Mouse (Mus musculus): Measurements from ENCODE around the gene M1ap. TPM values are rescaled to one million over a fixed set of nuclear protein-coding genes. Genes with fewer than 3 reads are reported as not detected.

Gene M1ap
- total and polyA plus RNA-seq, 3 experiments, result 2.4 to 6.4 (median 3.9) TPM

DNA sequence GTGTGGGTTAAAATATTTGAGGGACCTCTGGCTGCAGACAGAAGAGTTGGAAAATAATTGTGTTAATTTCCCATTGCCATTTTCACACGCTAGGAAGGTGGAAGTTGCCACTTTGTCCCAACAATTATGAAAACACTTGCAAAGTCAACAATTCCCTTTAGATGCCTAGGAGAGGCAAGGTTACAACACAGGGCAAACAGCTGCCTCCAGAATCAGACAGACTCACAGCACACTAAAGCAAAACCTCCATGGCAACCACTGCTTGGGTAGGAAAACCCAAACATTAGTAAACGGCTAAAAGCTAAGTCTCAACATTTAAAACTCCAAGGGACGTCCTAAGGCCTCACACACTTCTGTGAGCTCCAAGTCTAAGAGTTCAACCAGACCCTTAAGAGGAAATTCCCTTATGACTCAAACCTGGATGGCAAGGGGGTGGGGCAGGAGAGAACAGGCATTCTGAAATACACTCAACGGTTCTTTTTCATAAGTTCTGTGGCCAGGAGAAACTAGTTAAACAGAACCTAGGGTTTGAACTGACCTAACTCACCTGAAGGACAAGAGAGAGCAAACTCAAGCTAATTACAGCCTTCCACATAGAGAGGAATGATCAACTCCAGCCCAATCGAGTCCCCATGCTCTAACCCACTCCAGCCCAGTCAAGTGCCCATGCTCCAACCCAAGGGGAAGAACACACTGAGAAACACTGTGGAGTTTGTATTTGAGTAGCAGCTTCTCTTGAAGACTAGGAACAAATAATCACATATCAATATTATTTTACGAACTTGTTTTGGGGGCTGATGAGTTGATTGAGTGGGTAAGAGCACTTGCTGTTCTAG is 22.8 kb downstream of the M1ap start (continued):
- peak; percentile 74 for TF ChIP-seq SIN3A (IDR thresholded peaks at IDR 0.05; ENCODE audit: low read length)
- peak; percentile 31 for TF ChIP-seq SMC3 (IDR thresholded peaks at IDR 0.05; ENCODE audit: low read depth, low read length)
- TF ChIP-seq POLR2AphosphoS2 (IDR thresholded peaks at IDR 0.05; ENCODE audit: low read depth, low read length), result no peak
- TF ChIP-seq ELF1 (IDR thresholded peaks at IDR 0.05; ENCODE audit: low read depth, low read length), result no peak
- TF ChIP-seq POLR2A (IDR thresholded peaks at IDR 0.05; ENCODE audit: low read depth, low read length), result peak; percentile 32; the same call in 1 of the 2 replicates
- 0 out of 2 replicates have a peak, but pooled peaks have one; percentile 26 for TF ChIP-seq UBTF (IDR thresholded peaks at IDR 0.05; ENCODE audit: low read depth, low read length)
- TF ChIP-seq ZKSCAN1 (IDR thresholded peaks at IDR 0.05; ENCODE audit: borderline replicate concordance, low read depth, low read length), result no peak
- no peak for TF ChIP-seq NRF1 (IDR thresholded peaks at IDR 0.05; ENCODE audit: low read depth, low read length)
- TF ChIP-seq USF2 (conservative IDR thresholded peaks at IDR 0.05; ENCODE audit: low read depth, low read length), result no peak
- 0 out of 2 replicates have a peak, but pooled peaks have one; percentile 39 for TF ChIP-seq CHD1 (IDR thresholded peaks at IDR 0.05; ENCODE audit: low read depth, low read length)
- no peak for TF ChIP-seq CTCF (conservative IDR thresholded peaks at IDR 0.05 in 1 of 2, IDR thresholded peaks at IDR 0.05 in 1 of 2; ENCODE audit: low read depth in 2 of 2, low read length in 2 of 2)
- TF ChIP-seq NELFE (IDR thresholded peaks at IDR 0.05; ENCODE audit: low read depth, low read length), result peak; percentile 19; the same call in 1 of the 2 replicates
- TF ChIP-seq TCF12 (IDR thresholded peaks at IDR 0.05; ENCODE audit: low read depth, low read length), result peak; percentile 71
- TF ChIP-seq E2F4 (IDR thresholded peaks at IDR 0.05; ENCODE audit: insufficient replicate concordance, low read depth, low read length), result no peak
- TF ChIP-seq ETS1 (conservative IDR thresholded peaks at IDR 0.05; ENCODE audit: low read depth, low read length), result peak; percentile 53; the same call in 1 of the 2 replicates

DNA sequence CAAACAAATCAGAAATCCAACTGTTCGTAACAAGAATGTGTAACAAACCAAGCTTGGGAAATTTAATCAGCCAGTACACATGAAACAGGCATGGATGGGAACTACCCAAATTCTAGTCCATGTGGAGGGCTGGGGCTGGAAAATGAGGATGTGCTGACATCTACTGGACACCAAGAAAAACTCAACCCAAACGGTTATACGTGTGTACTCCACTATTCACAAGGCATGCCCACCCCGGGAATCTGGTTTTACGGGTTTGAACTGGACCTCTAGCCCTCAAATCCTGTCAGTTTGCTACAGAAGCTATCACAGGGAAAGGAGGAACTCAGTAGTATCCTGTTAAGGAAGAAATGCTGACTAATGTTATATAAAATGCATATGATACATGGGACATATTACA is 24.3 kb downstream of the M1ap start:
- dilution Hi-C loops (cut with MboI; ENCODE audit: extremely low pct_ligation_motif_present, extremely low pct_unique_long_range_greater_than_20kb, low sequenced_read_pairs), result no loop called here

More for the DNA sequence above, 24.3 kb downstream of the M1ap start:
- Histone ChIP-seq H3K79me2 (replicated peaks; ENCODE audit: control insufficient read depth, extremely low read depth, insufficient read depth, poor library complexity, severe bottlenecking) (no peaks in the 10 kb centered on the region), H3K4me3 (replicated peaks in 1 of 3; ENCODE audit: low read depth in 2 of 3, low read length in 2 of 3, poor library complexity in 1 of 3) (no peak overlapping the region), H3K4me2 (ENCODE audit: insufficient read depth, low read depth, poor library complexity, severe bottlenecking) (no peak overlapping the region), H3K27me3 (replicated peaks) (peaks cover 2% of the 10 kb centered on the region), H3K36me3 (replicated peaks in 1 of 2; ENCODE audit: control insufficient read depth in 1 of 2, insufficient read depth in 1 of 2, low read length in 1 of 2) (no peaks in the 10 kb centered on the region), H3K27ac (ENCODE audit: insufficient read depth, low read depth) (no peak overlapping the region), H3K9me3 (replicated peaks; ENCODE audit: low read length) (no peaks in the 10 kb centered on the region), H3K9ac (ENCODE audit: insufficient read depth, low read depth) (no peak overlapping the region), H3K4me1 (ENCODE audit: control insufficient read depth in 1 of 2, insufficient read depth in 2 of 2) (peaks cover 8 to 43% of the 10 kb centered on the region in 2 experiments; a peak in 3 of 4 replicates)
- no peak; the same call in none of the 2 replicates for TF ChIP-seq RAD21 (IDR thresholded peaks at IDR 0.05; ENCODE audit: low read depth, low read length)
- TF ChIP-seq KAT2A (IDR thresholded peaks at IDR 0.05; ENCODE audit: insufficient replicate concordance, low read length), result no peak
- no peak for TF ChIP-seq MXI1 (IDR thresholded peaks at IDR 0.05; ENCODE audit: low read depth, low read length)
- TF ChIP-seq E2F4 (IDR thresholded peaks at IDR 0.05; ENCODE audit: insufficient replicate concordance, low read depth, low read length), result no peak
- no peak for TF ChIP-seq PAX5 (IDR thresholded peaks at IDR 0.05; ENCODE audit: low read length)
- no peak for TF ChIP-seq USF1 (IDR thresholded peaks at IDR 0.05; ENCODE audit: low read depth, low read length)
- TF ChIP-seq CTCF (conservative IDR thresholded peaks at IDR 0.05 in 1 of 2, IDR thresholded peaks at IDR 0.05 in 1 of 2; ENCODE audit: low read depth in 2 of 2, low read length in 2 of 2), result peak; percentile 57 to 96
- TF ChIP-seq MYC (IDR thresholded peaks at IDR 0.05; ENCODE audit: low read depth, low read length), result peak; percentile 98
- no peak for TF ChIP-seq MAZ (IDR thresholded peaks at IDR 0.05; ENCODE audit: low read depth, low read length)
- TF ChIP-seq IRF4 (IDR thresholded peaks at IDR 0.05; ENCODE audit: low read depth, low read length), result 0 out of 2 replicates have a peak, but pooled peaks have one; percentile 5
- TF ChIP-seq MAX (IDR thresholded peaks at IDR 0.05; ENCODE audit: low read length), result peak; percentile 52
- TF ChIP-seq TBP (conservative IDR thresholded peaks at IDR 0.05; ENCODE audit: low read depth, low read length), result 0 out of 2 replicates have a peak, but pooled peaks have one; percentile 24
- peak; percentile 96 for TF ChIP-seq SMC3 (IDR thresholded peaks at IDR 0.05; ENCODE audit: low read depth, low read length)
- TF ChIP-seq POLR2AphosphoS2 (IDR thresholded peaks at IDR 0.05; ENCODE audit: low read depth, low read length), result no peak
- peak; percentile 69 for TF ChIP-seq ZC3H11A (IDR thresholded peaks at IDR 0.05; ENCODE audit: low read depth, low read length)
- TF ChIP-seq MEF2A (IDR thresholded peaks at IDR 0.05; ENCODE audit: borderline replicate concordance, low read depth, low read length), result no peak
- TF ChIP-seq TCF12 (IDR thresholded peaks at IDR 0.05; ENCODE audit: low read depth, low read length), result no peak
- in situ Hi-C loops (cut with MboI; ENCODE audit: low pct_ligation_motif_present, low pct_unique_long_range_greater_than_20kb, low sequenced_read_pairs), result no loop called here
- peak; percentile 81 for DNase-seq (ENCODE audit: extremely low read depth)

All from CH12.LX (cell line).